Mouse (Mus musculus) erythroblast, embryonic 14.5 days (primary cell): ENCODE measurements around the gene Tmem108. TPM values are rescaled to one million over a fixed set of nuclear protein-coding genes. Genes with fewer than 3 reads are reported as not detected.

Experiments
- H3K27me3 ChIP-seq: 2 replicates; pipeline ENCODE4 v1.6.1; 2012; ENCODE audit warnings: inconsistent platforms; ENCODE audit not compliant: control insufficient read depth
- H3K36me3 ChIP-seq: 2 replicates; pipeline ENCODE4 v1.6.1; 2012; ENCODE audit warnings: mild to moderate bottlenecking, inconsistent platforms; ENCODE audit not compliant: control insufficient read depth
- H3K4me1 ChIP-seq: 2 replicates; pipeline ENCODE4 v1.6.1; 2012; ENCODE audit warnings: inconsistent platforms; ENCODE audit not compliant: control insufficient read depth
- H3K4me3 ChIP-seq: replicated peaks from 2 replicates; pipeline ENCODE3; 2012; ENCODE audit warnings: moderate library complexity, mild to moderate bottlenecking, inconsistent platforms
- H3K9me3 ChIP-seq: 2 replicates; pipeline ENCODE4 v1.6.1; 2012; ENCODE audit warnings: low read length, inconsistent platforms, mixed read lengths; ENCODE audit not compliant: control insufficient read depth
- GATA1 ChIP-seq: IDR thresholded peaks from 2 replicates; pipeline ENCODE4 v1.6.1; 2012; ENCODE audit warnings: low read length, inconsistent platforms, mixed read lengths
- TAL1 ChIP-seq: IDR thresholded peaks from 3 replicates; pipeline ENCODE4 v1.6.1; 2012; ENCODE audit warnings: low read length, inconsistent platforms, mixed read lengths
- polyA plus RNA-seq: library from polyadenylated mRNA; stranded (reverse); fragments of >175 nt; gene quantifications from 2 replicates; pipeline ENCODE4 v1.2.3, GENCODE M21; 2012

Gene Tmem108
- polyA plus RNA-seq: 0.05 TPM in 1 of 2 replicates, not detected in the other

DNA sequence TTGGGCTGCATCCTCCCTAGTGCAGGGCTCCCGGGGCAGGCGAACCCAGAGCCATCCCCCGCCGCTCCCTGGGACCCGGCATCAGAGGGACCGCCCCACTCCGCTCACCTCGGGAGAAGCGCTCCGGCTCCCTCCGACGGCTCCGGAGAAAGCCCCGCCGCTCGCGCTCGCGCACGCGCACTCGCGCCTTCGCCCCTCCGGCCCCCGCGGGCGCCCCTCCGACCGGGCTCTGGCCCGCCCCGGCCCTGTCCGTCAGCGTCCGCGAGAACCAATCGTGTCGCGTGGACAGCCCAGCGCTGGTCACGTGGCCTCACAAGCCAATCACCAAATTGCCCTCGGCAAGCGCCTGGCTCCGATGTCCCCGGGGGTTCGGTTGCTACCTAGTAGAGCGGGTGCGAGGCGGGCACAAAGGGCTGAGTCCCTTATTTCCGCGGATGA lies at the start of gene Tmem108:
Gene Tmem108 (minus strand): TSS at position 191 of the 438 bp plus-strand sequence.
- no peaks in the 10 kb centered on the region for H3K36me3 ChIP-seq
- peaks cover 43% of the 10 kb centered on the region for H3K27me3 ChIP-seq
- H3K9me3 ChIP-seq: peaks cover 2% of the 10 kb centered on the region; the same call in 1 of the 2 replicates
- H3K4me1 ChIP-seq: peaks cover 4% of the 10 kb centered on the region
- peak within 1 kb of the TSS; percentile 46 for H3K4me3 ChIP-seq
- TF ChIP-seq GATA1 (no peak), TAL1 (no peak)

DNA sequence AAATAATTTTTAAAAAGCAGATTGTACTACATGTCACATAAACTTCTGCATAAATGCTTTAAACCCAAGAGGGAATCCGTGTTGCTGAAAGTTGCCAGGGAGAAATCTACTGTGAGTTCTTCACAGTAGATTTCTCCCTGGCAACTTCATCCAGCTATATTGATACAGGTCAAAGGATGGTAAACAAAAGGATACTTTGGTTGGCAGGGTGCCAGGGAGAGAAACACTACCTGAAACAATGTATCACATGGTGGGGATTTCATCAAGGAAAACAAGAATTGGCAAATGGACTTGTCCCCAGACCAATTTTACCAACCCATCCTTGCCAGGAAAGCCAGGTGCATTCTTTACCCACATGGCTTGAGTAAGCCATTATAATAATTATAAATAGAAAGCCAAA lies 27.4 kb upstream of the Tmem108 start:
- Histone ChIP-seq H3K36me3 (no peaks in the 10 kb centered on the region), H3K4me3 (no peak overlapping the region), H3K9me3 (no peaks in the 10 kb centered on the region), H3K4me1 (no peaks in the 10 kb centered on the region), H3K27me3 (no peaks in the 10 kb centered on the region)
- no peak for TF ChIP-seq GATA1
- TF ChIP-seq TAL1: no peak

DNA sequence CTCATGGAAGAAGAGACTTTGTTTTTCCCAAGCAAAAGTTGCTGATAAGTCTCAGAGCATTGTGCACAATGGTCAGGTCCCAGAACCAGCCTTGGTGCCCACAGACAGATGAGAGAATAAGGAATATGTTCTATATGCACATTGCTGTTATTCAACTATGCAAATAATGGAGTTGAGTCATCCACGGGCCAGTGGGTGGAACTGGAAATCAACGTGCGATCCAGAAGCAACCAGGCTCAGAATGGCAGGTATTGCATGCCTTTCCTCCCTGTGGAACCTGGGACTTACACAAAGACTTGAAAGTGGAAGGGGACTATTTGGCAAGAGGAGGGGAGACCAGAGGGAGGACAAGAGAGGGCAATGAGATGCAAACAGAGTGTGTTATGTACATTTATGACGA lies 22.5 kb upstream of the Tmem108 start:
- no peaks in the 10 kb centered on the region for H3K4me1 ChIP-seq
- TF ChIP-seq TAL1 (no peak), GATA1 (no peak)
- peaks cover 6% of the 10 kb centered on the region; the same call in 1 of the 2 replicates for H3K9me3 ChIP-seq
- H3K27me3 ChIP-seq: no peaks in the 10 kb centered on the region
- no peak overlapping the region for H3K4me3 ChIP-seq
- H3K36me3 ChIP-seq: no peaks in the 10 kb centered on the region

DNA sequence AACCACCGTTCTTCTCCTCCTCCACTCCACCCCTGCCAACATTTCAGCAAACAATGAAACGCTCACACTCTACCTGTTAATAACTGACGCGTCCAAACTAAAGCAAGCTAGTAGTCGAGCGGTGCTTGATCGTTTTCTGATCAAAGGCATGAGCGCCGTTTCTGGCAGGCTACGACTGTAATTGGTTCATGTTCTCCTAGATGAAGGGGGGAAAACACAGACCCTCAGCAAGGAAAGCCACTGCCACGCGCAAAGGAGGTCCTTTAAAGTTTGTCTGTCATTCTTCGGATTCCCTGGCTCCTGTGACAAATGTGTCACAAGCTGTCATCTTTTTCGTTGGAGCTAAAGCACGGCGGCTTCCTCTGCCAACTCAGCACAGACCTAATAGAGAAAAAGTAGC lies 21.6 kb upstream of the Tmem108 start:
- TF ChIP-seq TAL1 (no peak), GATA1 (no peak)
- H3K4me3 ChIP-seq: no peak overlapping the region
- H3K4me1 ChIP-seq: no peaks in the 10 kb centered on the region
- H3K27me3 ChIP-seq: no peaks in the 10 kb centered on the region
- no peaks in the 10 kb centered on the region for H3K36me3 ChIP-seq
- H3K9me3 ChIP-seq: peaks cover 6% of the 10 kb centered on the region; the same call in 1 of the 2 replicates

DNA sequence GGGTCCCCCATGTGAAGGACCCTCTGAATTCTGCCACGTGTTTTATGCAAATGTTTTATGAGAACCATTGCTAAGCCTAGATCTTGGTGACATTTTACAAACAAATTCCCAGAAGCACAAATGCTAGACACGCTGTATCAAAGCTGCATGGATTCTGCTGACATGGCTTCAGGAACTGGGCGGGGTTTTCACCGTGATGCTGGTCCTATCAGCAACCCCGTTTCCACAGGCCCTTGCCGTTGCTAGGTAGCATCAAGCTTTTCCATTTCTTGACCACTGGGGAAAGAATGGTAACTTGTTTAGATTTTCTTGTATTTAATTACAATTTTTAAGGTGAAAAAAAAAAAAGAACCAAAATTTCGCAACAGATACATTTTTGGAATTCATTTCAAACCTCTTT lies 20.7 kb upstream of the Tmem108 start:
- Histone ChIP-seq H3K4me1 (no peaks in the 10 kb centered on the region), H3K36me3 (no peaks in the 10 kb centered on the region), H3K4me3 (no peak overlapping the region), H3K9me3 (peaks cover 6% of the 10 kb centered on the region; the same call in 1 of the 2 replicates), H3K27me3 (no peaks in the 10 kb centered on the region)
- no peak for TF ChIP-seq GATA1
- TF ChIP-seq TAL1: no peak

DNA sequence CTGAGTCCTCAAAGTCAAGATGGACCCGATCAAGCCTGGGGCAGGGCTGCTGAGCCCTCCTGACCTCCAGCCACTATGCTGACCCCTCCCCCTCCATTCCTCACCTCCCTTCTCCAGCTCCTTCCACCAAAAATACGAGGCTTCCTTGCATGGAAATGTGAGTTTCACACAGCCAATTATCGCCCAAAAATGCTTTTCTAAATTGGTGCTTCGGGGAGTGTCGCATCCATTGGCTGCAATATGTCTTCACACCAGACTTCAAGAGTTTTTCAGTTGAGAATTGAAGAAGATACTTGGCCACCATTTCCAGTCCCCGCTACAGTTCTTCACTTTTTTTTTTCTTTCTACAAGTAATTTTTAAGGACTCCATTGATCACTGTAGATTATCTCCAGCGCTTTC lies 19.8 kb upstream of the Tmem108 start:
- H3K4me1 ChIP-seq: no peaks in the 10 kb centered on the region
- H3K36me3 ChIP-seq: no peaks in the 10 kb centered on the region
- H3K9me3 ChIP-seq: peaks cover 8% of the 10 kb centered on the region; the same call in 1 of the 2 replicates
- H3K4me3 ChIP-seq: no peak overlapping the region
- TF ChIP-seq GATA1 (no peak), TAL1 (no peak)
- no peaks in the 10 kb centered on the region for H3K27me3 ChIP-seq

DNA sequence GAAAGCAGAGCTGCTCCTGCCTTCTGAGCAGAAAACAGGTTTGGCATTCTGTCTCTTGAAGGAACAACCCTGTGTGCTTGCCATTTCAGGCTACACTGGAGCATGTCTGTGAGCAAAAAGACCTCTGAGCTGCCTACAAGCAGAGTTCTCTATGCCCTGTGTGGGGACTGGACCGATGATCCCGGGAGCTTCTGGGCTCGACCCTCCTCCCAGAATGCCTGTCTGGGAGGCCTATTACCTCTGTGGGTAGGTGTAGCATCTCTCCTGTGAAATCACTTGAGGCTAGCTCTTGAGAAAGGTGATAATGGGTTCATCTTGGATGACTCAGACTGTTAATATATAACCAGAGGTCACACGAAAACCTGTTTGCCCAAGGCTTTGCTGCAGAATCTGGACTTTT lies 19.0 kb upstream of the Tmem108 start:
- Histone ChIP-seq H3K4me1 (no peaks in the 10 kb centered on the region), H3K9me3 (peaks cover 8% of the 10 kb centered on the region; the same call in 1 of the 2 replicates), H3K27me3 (no peaks in the 10 kb centered on the region), H3K4me3 (no peak overlapping the region), H3K36me3 (no peaks in the 10 kb centered on the region)
- no peak for TF ChIP-seq TAL1
- no peak for TF ChIP-seq GATA1

DNA sequence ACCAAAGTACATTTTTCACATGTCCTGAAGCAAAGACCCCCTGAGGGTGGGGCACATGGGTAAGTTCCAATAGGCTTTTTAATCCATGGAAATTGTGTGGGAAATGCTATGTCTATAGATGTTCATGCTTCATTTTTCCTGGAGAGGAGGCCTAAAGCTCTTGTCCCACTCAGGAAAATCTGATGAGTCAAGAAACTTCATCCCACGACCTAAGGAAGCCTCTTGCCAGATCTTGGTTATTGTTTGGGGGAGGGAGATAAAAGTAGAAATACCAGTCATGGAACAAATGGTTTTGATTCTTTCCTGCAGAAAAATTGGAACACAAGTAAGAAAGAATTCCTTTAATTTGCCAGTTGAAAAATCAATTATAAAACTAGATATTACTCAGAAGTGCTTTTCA lies 16.5 kb upstream of the Tmem108 start:
- no peaks in the 10 kb centered on the region for H3K27me3 ChIP-seq
- no peak for TF ChIP-seq GATA1
- TF ChIP-seq TAL1: no peak
- H3K4me1 ChIP-seq: no peaks in the 10 kb centered on the region
- no peak overlapping the region for H3K4me3 ChIP-seq
- peaks cover 7% of the 10 kb centered on the region; the same call in 1 of the 2 replicates for H3K9me3 ChIP-seq
- no peaks in the 10 kb centered on the region for H3K36me3 ChIP-seq

DNA sequence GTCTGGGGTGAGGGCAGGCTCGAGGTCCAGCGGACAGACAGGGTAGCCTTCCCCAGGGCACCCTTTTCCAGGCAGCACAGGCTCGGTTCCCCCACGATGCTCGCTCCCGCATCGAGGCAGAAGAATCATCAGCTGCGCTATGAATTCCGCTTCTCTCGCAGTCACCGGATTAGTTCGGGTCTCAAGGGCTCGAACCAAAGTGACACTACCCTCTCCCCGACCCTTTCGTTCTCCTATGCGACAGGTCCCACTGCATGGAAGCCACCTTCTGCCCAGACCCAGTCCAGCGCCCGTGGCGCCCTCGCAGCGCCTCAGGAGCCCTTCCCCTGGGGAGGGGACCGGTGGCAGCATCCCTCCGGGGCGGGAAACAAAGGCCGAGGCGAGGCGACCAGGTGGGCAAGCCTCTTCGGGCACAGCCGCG lies 476 bp downstream of the Tmem108 start:
- H3K9me3 ChIP-seq: peaks cover 2% of the 10 kb centered on the region; the same call in 1 of the 2 replicates

DNA sequence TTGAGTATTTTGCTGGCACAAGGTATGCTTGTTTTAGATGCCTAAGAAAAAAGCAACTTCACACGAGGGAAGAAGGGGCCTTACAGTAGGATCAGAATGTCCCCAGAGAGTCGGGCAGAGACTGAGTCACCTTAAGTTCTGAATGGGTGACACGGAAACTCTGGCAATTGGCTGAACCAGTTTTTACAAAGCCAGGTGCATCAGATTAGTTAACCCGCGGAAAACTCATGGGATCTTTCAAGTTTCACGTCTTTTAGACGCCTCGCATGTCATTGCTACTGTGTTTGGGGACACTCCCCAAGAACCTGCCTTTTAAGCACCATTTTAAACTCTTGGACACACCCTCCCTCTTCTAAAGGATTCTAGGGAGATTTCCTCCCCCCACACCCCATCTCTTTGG lies 1.3 kb downstream of the Tmem108 start:
- Histone ChIP-seq H3K36me3 (no peaks in the 10 kb centered on the region), H3K9me3 (peaks cover 2% of the 10 kb centered on the region; the same call in 1 of the 2 replicates), H3K4me1 (peaks cover 4% of the 10 kb centered on the region), H3K4me3 (no peak overlapping the region), H3K27me3 (peaks cover 43% of the 10 kb centered on the region)
- TF ChIP-seq GATA1: no peak
- TF ChIP-seq TAL1: no peak

More for the DNA sequence above, 476 bp downstream of the Tmem108 start:
- H3K27me3 ChIP-seq: peaks cover 43% of the 10 kb centered on the region
- peaks cover 4% of the 10 kb centered on the region for H3K4me1 ChIP-seq
- H3K4me3 ChIP-seq: peak overlapping the region; percentile 46
- no peaks in the 10 kb centered on the region for H3K36me3 ChIP-seq
- no peak for TF ChIP-seq GATA1
